Mouse (Mus musculus) embryonic fibroblast, embryonic 13.5 days (primary cell): ENCODE results near the gene Cr1l. TPM values are rescaled to one million over a fixed set of nuclear protein-coding genes. Genes with fewer than 3 reads are reported as not detected.

ENCODE experiments used
- H3K27ac ChIP-seq: 2 replicates; pipeline ENCODE4 v1.5.1; 2012; ENCODE audit warnings: low read length, control low read depth, inconsistent platforms; ENCODE audit not compliant: insufficient read depth
- H3K4me1 ChIP-seq: 2 replicates; pipeline ENCODE4 v1.6.1; 2011; ENCODE audit warnings: low read length; ENCODE audit not compliant: control insufficient read depth, insufficient read depth
- H3K4me3 ChIP-seq: 2 replicates; pipeline ENCODE4 v1.5.1; 2011; ENCODE audit warnings: mild to moderate bottlenecking, control low read depth, low read length; ENCODE audit not compliant: insufficient read depth
- CTCF ChIP-seq: IDR thresholded peaks from 2 replicates; pipeline ENCODE4 v1.5.1; 2011; ENCODE audit warnings: mild to moderate bottlenecking, control low read depth, low read length, moderate library complexity, borderline replicate concordance; ENCODE audit not compliant: insufficient read depth
- POLR2A ChIP-seq: IDR thresholded peaks from 2 replicates; pipeline ENCODE4 v1.6.1; 2011; ENCODE audit warnings: low read depth, mild to moderate bottlenecking, control low read depth, low read length, moderate library complexity
- polyA plus RNA-seq: library from polyadenylated mRNA; stranded (reverse); fragments of >200 nt; gene quantifications from 2 replicates; pipeline ENCODE4 v1.2.4, GENCODE M21; 2011; ENCODE audit warnings: low read depth; ENCODE audit not compliant: missing spikeins, insufficient read length

The Cr1l gene
- polyA plus RNA-seq, 1 experiment, result 121 TPM

DNA sequence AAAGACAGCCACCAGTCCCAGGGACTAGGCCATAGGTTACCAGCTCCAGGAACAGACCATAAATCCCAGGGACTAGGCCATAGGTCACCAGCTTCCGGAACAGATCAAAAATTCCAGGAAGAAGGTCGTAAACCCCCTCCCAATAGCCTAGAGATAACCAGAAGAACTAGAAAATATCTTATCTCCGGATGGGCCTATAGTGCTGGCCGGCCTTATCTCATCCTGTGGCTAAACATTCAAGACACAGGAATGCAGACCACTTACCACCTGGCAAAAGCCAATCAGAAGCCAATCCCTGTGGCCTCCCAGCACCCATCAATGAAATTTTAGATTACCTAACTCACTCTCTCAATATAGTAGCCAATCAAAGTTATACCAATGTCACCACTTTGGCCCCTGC is 30.7 kb downstream of the Cr1l start:
- TF ChIP-seq POLR2A (no peak), CTCF (no peak)
- H3K27ac ChIP-seq, result no peak overlapping the region
- no peaks in the 10 kb centered on the region for H3K4me1 ChIP-seq

DNA sequence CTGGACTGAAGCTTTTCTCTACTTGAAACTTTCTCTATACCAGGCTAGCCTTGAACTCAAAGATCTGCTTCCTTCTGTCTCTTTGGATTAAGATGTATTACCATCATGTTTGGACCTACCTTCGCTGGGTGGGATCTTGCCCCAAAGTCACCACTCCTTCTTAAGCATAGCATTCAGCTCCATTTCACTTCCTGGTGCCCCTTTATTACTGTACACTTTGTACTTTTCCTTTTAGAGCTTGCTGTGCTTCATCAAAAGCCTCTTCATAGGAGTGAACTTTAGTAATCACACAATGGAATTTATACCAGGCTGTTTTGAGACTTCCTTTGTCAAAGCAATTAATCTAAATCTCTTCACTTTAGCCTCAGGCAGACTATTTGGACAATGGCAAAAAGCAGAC is 33.4 kb downstream of the Cr1l start:
- no peak overlapping the region for H3K27ac ChIP-seq
- no peaks in the 10 kb centered on the region for H3K4me1 ChIP-seq
- TF ChIP-seq CTCF, result no peak
- TF ChIP-seq POLR2A, result no peak
- H3K4me3 ChIP-seq, result no peak overlapping the region

More for the DNA sequence above, 30.7 kb downstream of the Cr1l start:
- H3K4me3 ChIP-seq, result no peak overlapping the region

GRCm38 (mm10) chr1:195092220-195092720 is 39.1 kb downstream of the Cr1l start, which contains the start of gene Cd46:
Gene Cd46 (minus strand): TSS chr1:195092249.
- TF ChIP-seq CTCF (no peak), POLR2A (no peak)
- H3K4me3 ChIP-seq, result peak within 1 kb of the TSS; percentile 32
- H3K4me1 ChIP-seq, result 0 out of 2 replicates have a peak, but pooled peaks cover 2% of the 10 kb centered on the region
- no peak within 1 kb of the TSS for H3K27ac ChIP-seq

DNA sequence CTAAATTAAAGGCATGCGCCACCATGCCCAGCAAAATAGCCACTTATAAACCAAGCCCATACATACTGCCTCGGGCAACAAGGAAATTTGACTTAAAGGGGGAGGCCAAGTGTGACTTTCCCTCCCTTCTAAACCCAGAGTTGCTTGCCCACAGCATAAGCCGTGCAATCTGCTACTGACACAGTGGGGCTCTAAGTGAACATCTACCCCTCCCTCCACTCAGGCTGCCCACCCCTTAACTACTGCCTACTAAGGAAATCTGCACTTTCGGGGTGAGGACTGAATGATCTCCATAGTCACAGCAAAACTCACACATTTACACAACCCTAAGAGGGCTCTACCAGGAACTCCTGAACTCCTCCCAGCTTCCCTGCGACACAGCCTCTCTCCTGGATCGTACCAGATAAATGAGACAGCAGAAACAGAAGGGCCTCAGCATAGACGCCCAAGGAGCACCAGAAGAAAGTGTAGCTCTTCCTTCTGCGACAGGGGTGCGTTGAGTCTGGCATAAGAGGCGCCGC is 39.6 kb downstream of the Cr1l start:
- no peak for TF ChIP-seq CTCF
- no peak for TF ChIP-seq POLR2A
- peak overlapping the region; percentile 32 for H3K4me3 ChIP-seq
- no peak overlapping the region for H3K27ac ChIP-seq

GRCm38 (mm10) chr1:195082142-195082541 is 49.2 kb downstream of the Cr1l start:
- no peak for TF ChIP-seq CTCF
- TF ChIP-seq POLR2A, result no peak
- no peak overlapping the region for H3K27ac ChIP-seq
- no peak overlapping the region for H3K4me3 ChIP-seq
- H3K4me1 ChIP-seq, result no peaks in the 10 kb centered on the region

More for the DNA sequence above, 39.6 kb downstream of the Cr1l start:
- H3K4me1 ChIP-seq, result 0 out of 2 replicates have a peak, but pooled peaks cover 2% of the 10 kb centered on the region

Other genes starting within 250 kb of the Cr1l start
- gene Cd34, start 192.8 kb downstream of the Cr1l start, polyA plus RNA-seq, result 7.1 and 7.8 TPM in 2 replicates
- gene Cd46, start 39.3 kb downstream of the Cr1l start, polyA plus RNA-seq, result 1.7 and 2.2 TPM in 2 replicates
- not detected in 2 replicates for gene Cr2, start 45.1 kb upstream of the Cr1l start, polyA plus RNA-seq